Mouse (Mus musculus) small intestine, adult 2 months (tissue): ENCODE measurements around the gene Plbd2. TPM values are rescaled to one million over a fixed set of nuclear protein-coding genes. Genes with fewer than 3 reads are reported as not detected.

Experiments
- H3K27ac ChIP-seq: fragments of 200-500 bp; 2 replicates; pipeline ENCODE4 v1.5.1; 2012; ENCODE audit warnings: low read depth, low read length, control low read depth, inconsistent platforms; ENCODE audit not compliant: insufficient read depth
- H3K27me3 ChIP-seq: fragments of 200-500 bp; 2 replicates; pipeline ENCODE4 v1.6.1; 2012; ENCODE audit warnings: mild to moderate bottlenecking, moderate library complexity, low read length, inconsistent platforms; ENCODE audit not compliant: control insufficient read depth, insufficient read depth
- H3K36me3 ChIP-seq: fragments of 200-500 bp; 2 replicates; pipeline ENCODE4 v1.6.1; 2012; ENCODE audit warnings: mild to moderate bottlenecking, low read length, control low read depth, inconsistent platforms; ENCODE audit not compliant: control insufficient read depth, insufficient read depth
- H3K4me1 ChIP-seq: fragments of 200-500 bp; 2 replicates; pipeline ENCODE4 v1.6.1; 2012; ENCODE audit warnings: low read length, inconsistent platforms, mixed read lengths; ENCODE audit not compliant: control insufficient read depth, insufficient read depth, insufficient read length
- H3K4me3 ChIP-seq: fragments of 200-500 bp; 2 replicates; pipeline ENCODE4 v1.5.1; 2012; ENCODE audit warnings: low read depth, mild to moderate bottlenecking, control low read depth, inconsistent platforms, low read length, moderate library complexity
- CTCF ChIP-seq: fragments of 200-500 bp; IDR thresholded peaks from 2 replicates; pipeline ENCODE4 v1.5.1; 2012; ENCODE audit warnings: low read depth, mild to moderate bottlenecking, control low read depth, inconsistent platforms, low read length, moderate library complexity, mixed read lengths; ENCODE audit not compliant: insufficient replicate concordance, insufficient read length; ENCODE audit errors: extremely low read depth
- POLR2A ChIP-seq: fragments of 200-500 bp; IDR thresholded peaks from 2 replicates; pipeline ENCODE4 v1.6.1; 2012; ENCODE audit warnings: low read depth, mild to moderate bottlenecking, control low read depth, inconsistent platforms, low read length, moderate library complexity
- WGBS: fragments of 180-500 bp; shearing (Covaris S2); methylation state at CpG from one replicate; pipeline ENCODE4 v1.1.7; 2018; 5-methylcytosine and 5-hydroxymethylcytosine counted together
- polyA plus RNA-seq: library from polyadenylated mRNA; depleted of rRNA; stranded (reverse); fragments of >200 nt; gene quantifications from 2 replicates; pipeline ENCODE4 v1.2.3, GENCODE M21; 2012

Plbd2 gene
- polyA plus RNA-seq, 1 experiment = 24.3 TPM

- Histone ChIP-seq H3K4me1 (no peaks in the 10 kb centered on the region), H3K27ac (no peak overlapping the region), H3K27me3 (no peaks in the 10 kb centered on the region), H3K36me3 (no peaks in the 10 kb centered on the region; the same call in 1 of the 2 replicates), H3K4me3 (no peak overlapping the region)
- TF ChIP-seq CTCF (no peak), POLR2A (no peak)
- WGBS = 95% methylated on average over 6 of the region's 6 CpGs
These were observed 10.0 kb downstream of the Plbd2 start for GRCm38 (mm10) chr5:120493440-120493839.

- H3K36me3 ChIP-seq = no peaks in the 10 kb centered on the region; the same call in 1 of the 2 replicates
- peaks cover 3% of the 10 kb centered on the region; the same call in 1 of the 2 replicates for H3K4me1 ChIP-seq
- no peak for TF ChIP-seq CTCF
- no peak for TF ChIP-seq POLR2A
- WGBS = 79% methylated on average over 11 of the region's 11 CpGs
- H3K27ac ChIP-seq = no peak overlapping the region
- no peak overlapping the region for H3K4me3 ChIP-seq
- H3K27me3 ChIP-seq = no peaks in the 10 kb centered on the region
These were observed 11.0 kb downstream of the Plbd2 start for GRCm38 (mm10) chr5:120492437-120492836.

DNA sequence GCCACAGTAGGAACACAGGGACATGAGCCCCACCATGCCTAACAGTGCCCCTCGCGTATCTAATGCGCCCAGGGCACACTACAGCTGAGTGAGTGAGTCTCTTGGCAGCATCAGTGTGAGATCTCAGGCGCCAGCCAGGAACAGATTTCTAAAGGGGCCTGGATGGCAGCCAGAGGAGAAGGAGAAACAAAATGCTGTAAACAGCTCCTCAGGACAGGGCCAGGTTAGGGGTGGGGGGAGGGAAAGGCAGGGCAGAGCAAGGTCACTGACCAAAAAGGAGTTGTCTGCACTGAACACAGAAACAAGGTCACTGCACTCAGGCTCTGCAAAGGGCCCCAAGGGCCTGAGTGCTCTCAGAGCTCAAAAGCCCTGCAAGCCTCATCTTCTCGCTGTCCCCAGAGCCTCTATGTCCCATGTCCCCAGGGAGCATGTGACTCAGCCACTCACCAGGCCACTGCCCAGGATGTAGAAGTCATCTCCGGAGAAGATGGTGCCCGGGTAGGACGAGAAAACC lies 12.7 kb downstream of the Plbd2 start:
- no peak for TF ChIP-seq POLR2A
- no peak for TF ChIP-seq CTCF
- H3K36me3 ChIP-seq = peaks cover 6% of the 10 kb centered on the region; the same call in 1 of the 2 replicates

DNA sequence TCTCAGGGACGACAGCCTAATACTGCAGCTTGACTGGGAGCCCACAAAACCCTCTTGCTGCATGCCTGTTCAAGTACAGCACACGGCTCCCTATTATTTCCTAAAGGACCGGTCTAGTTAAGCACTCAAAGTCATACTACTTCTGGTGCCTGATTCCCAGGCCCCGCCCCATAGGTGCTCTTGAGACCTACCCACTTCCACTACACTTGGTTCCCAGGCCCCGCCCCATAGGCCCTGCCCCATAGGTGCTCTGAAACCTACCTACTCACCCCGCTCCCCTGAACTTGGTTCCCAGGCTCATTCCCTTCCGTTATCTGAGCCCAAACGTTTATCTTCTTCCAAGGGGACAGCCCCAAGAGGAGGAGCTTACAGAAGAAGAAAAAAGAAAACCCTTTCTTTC lies 15.6 kb downstream of the Plbd2 start:
- H3K36me3 ChIP-seq = peaks cover 6% of the 10 kb centered on the region; the same call in 1 of the 2 replicates
- 47% methylated on average over 8 of the region's 8 CpGs for WGBS

More for the DNA sequence above, 12.7 kb downstream of the Plbd2 start:
- Histone ChIP-seq H3K27me3 (no peaks in the 10 kb centered on the region), H3K27ac (no peak overlapping the region), H3K4me3 (no peak overlapping the region), H3K4me1 (peaks cover 6% of the 10 kb centered on the region; the same call in 1 of the 2 replicates)
- WGBS = 69% methylated on average over 8 of the region's 8 CpGs

GRCm38 (mm10) chr5:120483399-120483798 lies 20.0 kb downstream of the Plbd2 start:
- H3K27me3 ChIP-seq = no peaks in the 10 kb centered on the region
- no peak for TF ChIP-seq POLR2A
- no peak for TF ChIP-seq CTCF
- H3K27ac ChIP-seq = no peak overlapping the region
- peaks cover 6% of the 10 kb centered on the region; the same call in 1 of the 2 replicates for H3K4me1 ChIP-seq
- H3K4me3 ChIP-seq = no peak overlapping the region
- H3K36me3 ChIP-seq = peaks cover 6% of the 10 kb centered on the region; the same call in 1 of the 2 replicates
- WGBS = 79% methylated on average over 19 of the region's 19 CpGs

More for the DNA sequence above, 15.6 kb downstream of the Plbd2 start:
- peaks cover 6% of the 10 kb centered on the region; the same call in 1 of the 2 replicates for H3K4me1 ChIP-seq
- TF ChIP-seq POLR2A (no peak), CTCF (no peak)
- H3K4me3 ChIP-seq = no peak overlapping the region
- H3K27me3 ChIP-seq = no peaks in the 10 kb centered on the region
- no peak overlapping the region for H3K27ac ChIP-seq

GRCm38 (mm10) chr5:120481205-120481604 lies 22.2 kb downstream of the Plbd2 start:
- Histone ChIP-seq H3K4me3 (no peak overlapping the region), H3K27me3 (no peaks in the 10 kb centered on the region), H3K36me3 (peaks cover 3% of the 10 kb centered on the region; the same call in 1 of the 2 replicates), H3K4me1 (no peaks in the 10 kb centered on the region), H3K27ac (no peak overlapping the region)
- TF ChIP-seq POLR2A = no peak
- no peak for TF ChIP-seq CTCF
- 79% methylated on average over 9 of the region's 9 CpGs for WGBS

DNA sequence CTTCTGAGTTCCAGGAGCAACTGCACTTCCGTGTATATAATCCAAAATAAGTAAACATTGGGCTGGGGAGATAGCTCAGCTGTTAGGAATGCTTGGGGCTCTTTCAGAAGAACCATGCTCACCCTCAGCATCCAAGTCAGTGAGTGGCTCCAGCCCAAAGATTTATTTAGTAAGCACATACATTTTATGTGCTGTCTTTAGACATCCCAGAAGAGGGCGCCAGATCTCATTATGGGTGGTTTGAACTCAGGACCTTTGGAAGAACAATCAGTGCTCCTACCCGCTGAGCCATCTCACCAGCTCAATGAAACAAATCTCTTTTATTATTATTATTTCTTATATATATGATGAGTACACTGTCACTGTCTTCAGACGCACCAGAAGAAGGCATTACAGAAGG lies 23.9 kb downstream of the Plbd2 start:
- Histone ChIP-seq H3K4me1 (no peaks in the 10 kb centered on the region), H3K36me3 (no peaks in the 10 kb centered on the region), H3K27ac (no peak overlapping the region), H3K27me3 (no peaks in the 10 kb centered on the region), H3K4me3 (no peak overlapping the region)
- TF ChIP-seq CTCF (no peak), POLR2A (no peak)
- WGBS = 63% methylated on average over 4 of the region's 4 CpGs
